Mouse (Mus musculus): ENCODE data around the gene C5ar1.

DNA sequence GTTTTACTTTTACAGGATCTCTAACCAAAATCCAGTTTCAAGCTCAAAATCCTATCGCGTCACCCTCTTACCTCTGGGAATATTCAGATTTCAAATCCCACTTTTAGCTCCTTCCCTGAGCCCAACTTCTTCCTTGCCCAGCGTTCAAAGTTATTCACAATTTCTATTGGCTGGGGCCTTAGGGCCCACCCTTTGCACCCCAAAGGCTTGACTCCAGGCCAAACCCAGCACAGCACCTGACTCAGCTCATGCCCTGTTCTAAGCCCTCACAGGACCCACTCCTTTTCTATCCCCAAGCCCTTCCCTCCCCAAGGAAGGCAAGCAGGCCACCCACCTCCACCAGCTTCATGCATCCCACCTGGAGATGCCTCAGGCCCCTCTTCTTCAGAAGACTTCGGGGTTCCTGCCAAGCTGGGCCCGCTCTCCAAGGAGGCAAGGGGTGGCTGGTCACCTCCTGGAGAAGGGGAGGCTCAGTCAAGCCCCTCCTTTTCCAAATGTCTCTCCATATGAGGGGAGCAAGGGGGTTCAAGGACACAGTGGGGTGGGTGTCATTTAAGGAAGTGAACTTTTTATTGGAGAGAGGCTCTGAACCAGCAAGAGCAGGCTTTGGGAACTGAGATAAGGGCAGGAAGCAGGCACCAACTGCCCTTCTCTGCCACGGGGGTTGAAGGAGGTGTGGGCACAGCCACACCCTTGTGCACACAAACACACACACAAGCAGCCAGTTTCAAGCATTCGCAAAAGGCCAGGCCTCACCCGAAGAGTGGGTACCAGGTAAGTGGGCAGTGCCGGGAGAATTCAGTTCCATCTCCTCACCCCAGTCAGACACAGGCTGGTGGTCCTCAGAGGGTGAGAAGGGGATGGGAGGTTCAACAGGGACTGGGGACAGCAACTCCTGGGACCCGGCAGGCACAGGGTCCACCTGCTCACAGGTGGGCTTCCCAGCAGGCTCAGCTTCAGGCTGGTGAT, 15.9 kb upstream of the C5ar1 start:
- no peak for TF ChIP-seq MEF2A (IDR thresholded peaks at IDR 0.05; ENCODE audit: extremely low read depth, insufficient replicate concordance, low read depth, low read length, poor library complexity, severe bottlenecking)
- TF ChIP-seq CTCF (IDR thresholded peaks at IDR 0.05 in 2 of 3, conservative IDR thresholded peaks at IDR 0.05 in 1 of 3; ENCODE audit: control insufficient read depth in 1 of 3, insufficient read depth in 1 of 3, low read depth in 2 of 3, low read length in 3 of 3, poor library complexity in 1 of 3, severe bottlenecking in 1 of 3), result no peak
- TF ChIP-seq SIN3A (IDR thresholded peaks at IDR 0.05; ENCODE audit: low read length), result peak; percentile 92
- peak; percentile 67; the same call in 1 of the 2 replicates for TF ChIP-seq MAX (IDR thresholded peaks at IDR 0.05; ENCODE audit: low read length)
